Mouse (Mus musculus): ENCODE measurements at regions not wholly inside any gene's neighbourhood (a gene's known extent, or its start where the extent isn't known, plus 50 kb on each side); places are given as distances from the start of the nearest gene placed in this dataset.
A peak's percentile ranks its signal among the peaks of the same experiment; 100 is the strongest.

GRCm38 (mm10) chr14:25323542-25324484 lies 135.2 kb upstream of the Zmiz1 start:
- Histone ChIP-seq H3K27me3 (ENCODE audit: control insufficient read depth, insufficient read depth, low read length) (no peaks in the 10 kb centered on the region), H3K4me1 (ENCODE audit: control insufficient read depth, insufficient read depth, low read length) (peaks cover 11% of the 10 kb centered on the region), H3K36me3 (ENCODE audit: control insufficient read depth, insufficient read depth) (no peaks in the 10 kb centered on the region), H3K4me2 (ENCODE audit: low read depth, low read length) (no peak overlapping the region), H3K27ac (ENCODE audit: low read length) (no peak overlapping the region), H3K9me3 (replicated peaks; ENCODE audit: control insufficient read depth, low read length) (no peaks in the 10 kb centered on the region), H3K4me3 (ENCODE audit: low read length) (no peak overlapping the region), H3K9ac (ENCODE audit: low read length) (no peak overlapping the region)
- no peak for ATAC-seq (replicated peaks; ENCODE audit: extremely low read depth, insufficient read depth, low FRiP score)
- 89% methylated on average over 6 of the region's 6 CpGs for WGBS

- ATAC-seq (replicated peaks; ENCODE audit: extremely low read depth, insufficient read depth, low FRiP score) = no peak
- Histone ChIP-seq H3K36me3 (ENCODE audit: control insufficient read depth, insufficient read depth) (no peaks in the 10 kb centered on the region), H3K4me3 (ENCODE audit: low read length) (no peak overlapping the region), H3K9ac (ENCODE audit: low read length) (no peak overlapping the region), H3K4me2 (ENCODE audit: low read depth, low read length) (no peak overlapping the region), H3K4me1 (ENCODE audit: control insufficient read depth, insufficient read depth, low read length) (peaks cover 10% of the 10 kb centered on the region), H3K27ac (ENCODE audit: low read length) (no peak overlapping the region), H3K9me3 (replicated peaks; ENCODE audit: control insufficient read depth, low read length) (no peaks in the 10 kb centered on the region), H3K27me3 (ENCODE audit: control insufficient read depth, insufficient read depth, low read length) (no peaks in the 10 kb centered on the region)
- 74% methylated on average over 3 of the region's 3 CpGs for WGBS
Observed at GRCm38 (mm10) chr14:25325887-25326286, 133.1 kb upstream of the Zmiz1 start.

DNA sequence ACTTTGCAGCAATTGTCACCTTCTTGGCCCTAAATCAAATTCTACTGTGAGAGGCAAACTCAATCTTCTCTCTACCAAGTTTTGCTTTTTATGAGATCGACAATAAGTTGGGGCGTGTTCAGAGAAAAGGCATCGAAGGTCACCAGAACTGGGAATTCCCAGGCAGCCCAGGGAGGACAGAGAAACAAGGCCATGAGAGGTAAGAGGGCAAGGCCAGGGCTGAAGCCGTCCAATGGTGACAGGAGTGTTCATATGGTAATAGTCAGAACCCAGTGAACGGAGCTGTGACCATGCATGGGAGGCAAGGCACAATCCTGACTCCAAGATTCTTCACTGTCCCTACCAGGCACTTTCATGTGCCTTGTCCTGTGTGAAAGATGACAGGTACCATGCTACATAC lies 130.8 kb upstream of the Zmiz1 start:
- ATAC-seq (replicated peaks; ENCODE audit: extremely low read depth, insufficient read depth, low FRiP score) = no peak

DNA sequence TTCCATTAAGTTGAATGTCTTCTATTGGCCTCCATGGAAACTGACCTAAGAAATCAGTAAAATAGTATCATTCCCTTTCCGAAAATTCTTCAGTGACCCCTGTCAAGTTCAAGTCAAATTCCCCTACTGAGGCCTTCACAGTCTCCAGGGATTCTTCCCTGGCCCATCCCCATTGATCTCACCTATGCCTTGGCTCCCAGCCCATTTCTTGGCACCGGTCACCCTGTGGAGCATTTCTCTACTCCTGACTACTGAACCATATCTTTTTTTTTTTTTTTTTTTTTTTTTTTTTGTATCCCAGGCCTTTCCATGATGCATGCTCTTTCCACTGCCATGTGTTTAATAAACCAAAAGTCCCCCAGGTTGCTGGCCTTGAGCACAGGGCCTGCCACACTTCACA lies 124.8 kb upstream of the Zmiz1 start:
- Histone ChIP-seq H3K36me3 (ENCODE audit: control insufficient read depth, insufficient read depth) (no peaks in the 10 kb centered on the region), H3K27me3 (ENCODE audit: control insufficient read depth, insufficient read depth, low read length) (no peaks in the 10 kb centered on the region), H3K4me1 (ENCODE audit: control insufficient read depth, insufficient read depth, low read length) (peaks cover 5% of the 10 kb centered on the region), H3K9me3 (replicated peaks; ENCODE audit: control insufficient read depth, low read length) (no peaks in the 10 kb centered on the region), H3K9ac (ENCODE audit: low read length) (no peak overlapping the region), H3K4me3 (ENCODE audit: low read length) (no peak overlapping the region), H3K4me2 (ENCODE audit: low read depth, low read length) (no peak overlapping the region), H3K27ac (ENCODE audit: low read length) (no peak overlapping the region)
- WGBS = 84% methylated on average over 2 of the region's 2 CpGs
- ATAC-seq (replicated peaks; ENCODE audit: extremely low read depth, insufficient read depth, low FRiP score) = no peak

More for the DNA sequence above, 130.8 kb upstream of the Zmiz1 start:
- WGBS = 63% methylated on average over 5 of the region's 5 CpGs
- Histone ChIP-seq H3K36me3 (ENCODE audit: control insufficient read depth, insufficient read depth) (no peaks in the 10 kb centered on the region), H3K9ac (ENCODE audit: low read length) (no peak overlapping the region), H3K9me3 (replicated peaks; ENCODE audit: control insufficient read depth, low read length) (no peaks in the 10 kb centered on the region), H3K4me2 (ENCODE audit: low read depth, low read length) (no peak overlapping the region), H3K27me3 (ENCODE audit: control insufficient read depth, insufficient read depth, low read length) (no peaks in the 10 kb centered on the region), H3K4me3 (ENCODE audit: low read length) (no peak overlapping the region), H3K4me1 (ENCODE audit: control insufficient read depth, insufficient read depth, low read length) (peaks cover 10% of the 10 kb centered on the region), H3K27ac (ENCODE audit: low read length) (no peak overlapping the region)

DNA sequence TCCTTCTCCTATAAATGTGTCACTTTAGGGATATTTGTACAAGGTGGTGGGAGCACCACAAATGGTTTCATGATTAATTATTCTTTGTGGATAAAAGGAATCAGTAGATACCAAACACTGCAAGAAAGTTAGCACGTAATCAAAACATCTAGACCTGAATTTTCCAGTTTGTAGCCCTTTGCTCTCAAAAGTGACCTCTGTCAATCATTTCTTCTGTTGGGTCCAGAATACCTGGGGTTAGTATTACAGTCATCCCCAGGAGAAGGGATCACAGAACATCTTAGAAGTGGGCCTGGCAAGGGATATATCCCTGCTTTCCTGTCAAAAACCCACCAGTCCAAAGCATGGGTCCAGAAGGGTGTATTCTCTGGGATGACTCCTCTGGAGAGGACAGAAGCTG lies 122.1 kb upstream of the Zmiz1 start:
- Histone ChIP-seq H3K36me3 (ENCODE audit: control insufficient read depth, insufficient read depth) (no peaks in the 10 kb centered on the region), H3K27ac (ENCODE audit: low read length) (no peak overlapping the region), H3K9ac (ENCODE audit: low read length) (no peak overlapping the region), H3K4me2 (ENCODE audit: low read depth, low read length) (no peak overlapping the region), H3K27me3 (ENCODE audit: control insufficient read depth, insufficient read depth, low read length) (no peaks in the 10 kb centered on the region), H3K4me3 (ENCODE audit: low read length) (no peak overlapping the region), H3K9me3 (replicated peaks; ENCODE audit: control insufficient read depth, low read length) (no peaks in the 10 kb centered on the region), H3K4me1 (ENCODE audit: control insufficient read depth, insufficient read depth, low read length) (peaks cover 15% of the 10 kb centered on the region)
- no peak for ATAC-seq (replicated peaks; ENCODE audit: extremely low read depth, insufficient read depth, low FRiP score)
- 96% methylated on average over 1 of the region's 1 CpGs for WGBS

DNA sequence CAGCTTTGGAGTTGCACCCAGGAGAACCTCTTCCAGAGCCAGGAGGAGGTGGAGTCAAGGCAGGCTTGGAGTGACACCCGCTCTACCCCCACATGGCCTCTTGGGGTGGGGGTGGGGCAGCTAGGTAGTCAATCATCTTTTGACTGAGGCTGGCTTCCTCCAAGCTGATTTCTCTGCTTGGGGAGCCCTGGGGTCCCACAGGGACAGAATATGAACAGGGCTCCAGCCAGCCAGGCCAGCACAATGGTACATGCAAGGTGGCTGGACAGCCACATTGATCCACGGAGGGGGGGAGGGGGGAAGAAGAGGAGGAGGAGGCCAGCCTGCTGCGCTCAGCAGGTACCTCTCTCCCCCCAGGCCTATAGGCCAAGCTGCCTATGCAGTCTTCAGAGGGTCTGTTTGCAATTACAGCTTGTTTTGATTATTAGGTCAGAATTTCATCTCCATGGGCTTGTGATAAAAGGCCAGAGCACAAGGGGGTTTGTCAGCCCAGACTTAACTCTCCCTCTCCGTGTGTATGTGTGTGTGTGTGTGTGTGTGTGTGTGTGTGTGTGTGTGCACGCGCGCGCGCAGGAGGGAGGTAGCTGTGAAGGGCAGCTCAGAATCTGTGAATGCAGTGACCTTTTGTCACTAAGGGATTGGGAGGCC lies 120.5 kb upstream of the Zmiz1 start:
- 63% methylated on average over 9 of the region's 9 CpGs for WGBS
- H3K9ac ChIP-seq (ENCODE audit: low read length) = no peak overlapping the region

GRCm38 (mm10) chr14:25340845-25341244 lies 118.1 kb upstream of the Zmiz1 start:
- Histone ChIP-seq H3K4me2 (ENCODE audit: low read depth, low read length) (no peak overlapping the region), H3K36me3 (ENCODE audit: control insufficient read depth, insufficient read depth) (no peaks in the 10 kb centered on the region), H3K4me3 (ENCODE audit: low read length) (no peak overlapping the region), H3K27me3 (ENCODE audit: control insufficient read depth, insufficient read depth, low read length) (no peaks in the 10 kb centered on the region), H3K9ac (ENCODE audit: low read length) (no peak overlapping the region), H3K9me3 (replicated peaks; ENCODE audit: control insufficient read depth, low read length) (no peaks in the 10 kb centered on the region), H3K4me1 (ENCODE audit: control insufficient read depth, insufficient read depth, low read length) (peaks cover 39% of the 10 kb centered on the region), H3K27ac (ENCODE audit: low read length) (no peak overlapping the region)
- WGBS = 82% methylated on average over 9 of the region's 9 CpGs
- ATAC-seq (replicated peaks; ENCODE audit: extremely low read depth, insufficient read depth, low FRiP score) = no peak

More for the DNA sequence above, 120.5 kb upstream of the Zmiz1 start:
- H3K27ac ChIP-seq (ENCODE audit: low read length) = no peak overlapping the region
- H3K4me1 ChIP-seq (ENCODE audit: control insufficient read depth, insufficient read depth, low read length) = peaks cover 31% of the 10 kb centered on the region
- no peaks in the 10 kb centered on the region for H3K9me3 ChIP-seq (replicated peaks; ENCODE audit: control insufficient read depth, low read length)
- ATAC-seq (replicated peaks; ENCODE audit: extremely low read depth, insufficient read depth, low FRiP score) = no peak
- no peak overlapping the region for H3K4me2 ChIP-seq (ENCODE audit: low read depth, low read length)
- H3K4me3 ChIP-seq (ENCODE audit: low read length) = no peak overlapping the region
- no peaks in the 10 kb centered on the region for H3K36me3 ChIP-seq (ENCODE audit: control insufficient read depth, insufficient read depth)
- H3K27me3 ChIP-seq (ENCODE audit: control insufficient read depth, insufficient read depth, low read length) = no peaks in the 10 kb centered on the region

DNA sequence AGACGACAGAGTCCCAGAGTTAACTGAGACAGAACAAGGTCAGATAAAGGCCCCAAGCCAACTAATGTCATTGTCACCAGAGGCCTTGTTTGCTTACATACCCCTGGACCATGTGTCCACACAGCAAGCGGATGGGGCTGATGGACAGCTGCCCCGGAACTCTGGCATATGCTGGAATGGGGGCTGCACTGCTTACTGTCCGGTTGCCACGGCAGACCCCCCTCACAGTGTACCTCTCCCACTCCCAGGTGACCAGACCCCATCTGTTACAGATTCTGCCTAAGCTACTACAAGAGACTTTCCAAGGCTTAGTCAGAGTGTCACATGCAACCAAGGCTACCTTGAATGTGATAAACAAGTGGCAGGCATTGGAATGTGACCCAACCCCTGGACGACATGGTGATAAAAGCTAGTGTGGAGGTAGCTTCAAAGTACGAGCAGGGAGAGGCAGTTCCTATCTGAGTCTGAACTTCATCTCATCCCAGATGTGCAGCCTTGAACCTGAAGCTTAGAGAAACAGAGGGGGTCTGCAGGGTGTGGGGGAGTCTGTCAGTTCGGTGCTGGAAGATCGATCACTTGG lies 117.0 kb upstream of the Zmiz1 start:
- no peaks in the 10 kb centered on the region for H3K36me3 ChIP-seq (ENCODE audit: control insufficient read depth, insufficient read depth)
- peaks cover 46% of the 10 kb centered on the region for H3K4me1 ChIP-seq (ENCODE audit: control insufficient read depth, insufficient read depth, low read length)
- H3K27me3 ChIP-seq (ENCODE audit: control insufficient read depth, insufficient read depth, low read length) = no peaks in the 10 kb centered on the region
- 48% methylated on average over 9 of the region's 9 CpGs for WGBS
- no peak for ATAC-seq (replicated peaks; ENCODE audit: extremely low read depth, insufficient read depth, low FRiP score)
- H3K4me3 ChIP-seq (ENCODE audit: low read length) = no peak overlapping the region
- H3K27ac ChIP-seq (ENCODE audit: low read length) = no peak overlapping the region
- H3K9ac ChIP-seq (ENCODE audit: low read length) = 0 out of 2 replicates have a peak overlapping the region, but pooled peaks have one; percentile 39
- no peak overlapping the region for H3K4me2 ChIP-seq (ENCODE audit: low read depth, low read length)
- no peaks in the 10 kb centered on the region for H3K9me3 ChIP-seq (replicated peaks; ENCODE audit: control insufficient read depth, low read length)

Data from heart, embryonic 16.5 days (tissue).